Mouse (Mus musculus) thymus, adult 2 months (tissue): ENCODE measurements at regions not wholly inside any gene's neighbourhood (a gene's known extent, or its start where the extent isn't known, plus 50 kb on each side); places are given as distances from the start of the nearest gene placed in this dataset.

Experiments
- CTCF ChIP-seq: fragments of 200-500 bp; IDR thresholded peaks from 2 replicates; pipeline ENCODE4 v1.5.1; 2012; ENCODE audit warnings: mild to moderate bottlenecking, control low read depth, low read length, moderate library complexity, borderline replicate concordance; ENCODE audit not compliant: control insufficient read depth, poor library complexity, insufficient read depth; ENCODE audit errors: extremely low read depth
- POLR2A ChIP-seq: fragments of 200-500 bp; IDR thresholded peaks from 2 replicates; pipeline ENCODE4 v1.6.1; 2012; ENCODE audit warnings: mild to moderate bottlenecking, low read length, control low read depth, moderate library complexity; ENCODE audit not compliant: control insufficient read depth, poor library complexity, insufficient read depth; ENCODE audit errors: extremely low read depth

DNA sequence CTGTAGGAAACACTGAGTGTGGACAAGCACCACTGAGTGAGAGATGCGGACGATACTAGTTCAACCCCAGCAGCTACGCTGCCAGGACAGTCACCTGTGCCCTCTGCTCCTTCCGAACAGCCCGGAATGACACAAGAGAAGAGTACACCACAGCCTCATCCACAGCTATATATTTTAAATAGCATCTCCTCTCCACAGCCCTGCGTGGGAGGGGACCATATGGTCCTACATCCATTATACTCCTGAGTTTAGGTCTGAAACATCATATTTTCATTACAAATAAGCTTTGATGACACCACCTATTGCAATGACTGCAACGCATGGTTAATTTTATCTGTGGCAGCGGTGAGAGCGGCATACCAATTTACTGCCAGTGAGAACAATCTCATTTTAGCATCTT, 215.6 kb upstream of the Ppargc1a start:
- TF ChIP-seq CTCF (no peak), POLR2A (no peak)
